Mouse (Mus musculus) granulocyte monocyte progenitor cell, adult 5-6 weeks (primary cell): ENCODE measurements at regions not wholly inside any gene's neighbourhood (a gene's known extent, or its start where the extent isn't known, plus 50 kb on each side); places are given as distances from the start of the nearest gene placed in this dataset.

Experiments
- ATAC-seq: replicated peaks from 2 replicates; pipeline ENCODE4 v1.8.0; 2016; ENCODE audit warnings: mild to moderate bottlenecking, moderate TSS enrichment, inconsistent platforms; ENCODE audit not compliant: poor library complexity, severe bottlenecking

DNA sequence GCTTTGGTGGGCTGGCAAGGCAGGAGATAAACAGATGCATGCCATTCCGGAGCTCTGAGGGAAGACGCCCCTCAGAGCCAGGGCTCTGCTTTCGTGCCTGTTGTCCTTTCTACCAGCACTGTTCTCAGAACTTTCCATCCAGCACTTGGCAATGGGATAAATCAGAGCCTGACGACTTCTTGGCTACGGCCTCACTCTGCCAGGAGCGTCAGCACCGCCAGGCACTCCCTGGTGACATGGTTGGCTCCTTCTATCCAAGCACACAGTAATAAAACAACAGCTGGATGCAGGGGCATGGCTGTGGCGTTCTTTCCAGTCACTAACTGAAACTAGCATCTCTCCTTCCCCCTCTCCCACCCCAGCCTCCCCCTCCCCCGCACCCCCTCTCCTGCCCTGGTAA lies 215.4 kb downstream of the Ly86 start:
- ATAC-seq = no peak

DNA sequence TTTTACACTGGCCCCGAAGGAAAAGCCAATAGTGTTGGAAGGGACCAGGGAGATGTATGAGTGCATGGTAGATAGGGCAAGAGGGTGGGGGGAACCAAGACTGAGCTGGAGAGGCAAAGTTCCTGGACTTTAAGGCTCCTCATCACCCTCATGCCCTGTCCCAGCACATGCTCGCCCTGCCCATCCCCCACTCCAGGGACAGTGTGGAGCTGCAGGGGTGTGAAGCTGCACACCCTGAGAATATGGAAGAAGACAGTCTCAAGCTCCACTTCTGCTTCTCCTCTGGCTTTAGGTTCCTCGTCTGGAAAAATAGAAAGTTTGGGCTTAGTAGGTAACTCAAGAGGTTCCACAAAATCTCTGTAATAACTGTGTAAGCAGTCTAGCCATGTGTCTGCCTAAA lies 215.8 kb downstream of the Ly86 start:
- ATAC-seq = peak; percentile 28

DNA sequence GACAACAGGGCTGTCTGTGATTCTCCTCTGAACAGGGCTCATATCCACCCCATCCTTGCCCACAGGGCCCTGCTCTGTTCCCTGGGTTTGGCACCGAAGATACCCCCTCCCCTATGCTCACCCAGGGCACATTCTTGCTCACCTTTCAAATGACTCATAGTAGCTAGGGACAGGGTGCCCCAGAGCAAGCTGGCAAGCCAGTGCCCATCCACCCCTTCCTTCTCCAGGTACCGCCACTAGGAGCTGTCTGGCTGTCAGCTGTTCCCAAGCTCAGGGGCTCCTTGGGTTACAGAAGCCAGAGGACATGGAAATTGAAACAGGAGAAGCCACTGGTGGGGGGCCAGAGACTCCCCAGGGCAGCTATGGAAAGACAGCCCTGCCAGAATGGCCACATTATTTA lies 216.4 kb downstream of the Ly86 start:
- no peak for ATAC-seq

DNA sequence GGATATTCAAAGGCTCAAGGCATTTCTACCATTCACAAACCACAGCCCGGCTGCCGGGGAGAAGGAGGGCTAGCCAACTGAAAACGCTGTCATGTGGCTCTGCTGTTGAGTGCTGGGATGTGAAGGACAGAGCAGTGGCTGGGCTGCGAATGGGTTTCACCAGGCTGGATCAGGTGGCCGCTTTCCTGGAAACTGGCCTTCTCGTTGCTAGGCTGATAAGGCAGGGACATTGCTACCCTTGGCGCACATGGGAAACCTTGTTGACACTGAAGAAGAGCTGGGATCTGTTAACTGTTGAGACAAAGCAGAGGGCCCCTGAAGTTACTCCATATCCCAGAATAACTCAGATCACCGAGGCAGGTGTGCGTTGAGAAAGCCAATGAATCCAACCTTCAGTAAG lies 216.1 kb upstream of the Rreb1 start:
- ATAC-seq = no peak

DNA sequence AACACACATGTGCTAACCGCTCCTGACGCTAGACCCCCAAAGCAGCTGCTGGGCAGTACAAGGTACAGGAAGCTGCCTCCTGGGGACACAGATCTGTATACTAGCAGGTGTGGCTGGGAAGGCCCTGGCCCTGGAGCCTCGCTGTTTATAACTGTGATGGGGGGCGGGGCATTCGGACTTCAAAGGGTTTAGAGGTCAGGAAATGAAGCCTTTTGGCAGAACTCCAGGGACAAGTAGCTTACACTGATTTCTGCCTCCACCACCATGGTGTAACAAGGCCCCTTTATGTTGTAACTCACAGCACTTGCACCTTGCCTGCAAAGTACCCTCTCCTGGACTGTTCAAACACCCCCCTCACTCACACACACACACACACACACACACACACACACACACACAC lies 215.5 kb upstream of the Rreb1 start:
- peak; percentile 29 for ATAC-seq

DNA sequence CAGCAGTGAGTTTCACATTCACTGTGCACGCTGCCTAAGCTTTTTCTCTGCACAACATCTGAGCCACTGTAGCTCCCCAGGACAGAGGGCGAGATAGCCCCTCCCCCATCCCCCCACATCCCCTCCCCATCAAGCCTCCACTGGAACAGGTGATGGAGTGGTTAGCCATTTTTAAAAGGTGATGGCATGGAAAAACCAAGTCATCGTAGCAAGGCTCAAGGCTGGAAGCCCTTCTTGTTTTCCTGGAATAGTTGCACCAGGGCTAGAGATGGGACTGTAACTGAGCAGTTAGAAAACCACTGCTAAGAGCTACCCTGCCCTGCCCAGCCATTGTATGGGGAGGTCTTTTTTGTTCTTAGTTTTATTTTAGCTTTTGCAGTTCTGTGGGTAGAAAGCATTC lies 209.1 kb upstream of the Rreb1 start:
- no peak for ATAC-seq

DNA sequence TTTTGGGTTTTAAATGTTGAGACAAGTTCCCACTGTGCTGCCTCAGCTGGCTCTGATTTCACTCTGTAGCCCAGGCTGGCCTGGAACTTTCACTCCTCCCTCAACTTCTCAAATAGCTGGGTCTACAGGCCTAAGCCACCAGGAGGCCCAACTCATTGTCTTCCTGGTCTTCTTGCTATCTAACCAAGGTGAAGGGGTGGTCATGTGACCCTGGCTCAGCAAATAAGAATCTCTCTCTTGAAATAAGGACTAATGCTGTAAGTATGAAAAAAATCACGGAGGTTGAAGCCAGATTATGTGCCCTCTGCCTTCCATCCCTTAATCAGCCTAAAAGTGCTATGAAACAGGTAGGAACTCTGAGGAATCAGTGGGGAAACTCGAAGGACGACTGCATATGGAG lies 208.7 kb upstream of the Rreb1 start:
- ATAC-seq = no peak

DNA sequence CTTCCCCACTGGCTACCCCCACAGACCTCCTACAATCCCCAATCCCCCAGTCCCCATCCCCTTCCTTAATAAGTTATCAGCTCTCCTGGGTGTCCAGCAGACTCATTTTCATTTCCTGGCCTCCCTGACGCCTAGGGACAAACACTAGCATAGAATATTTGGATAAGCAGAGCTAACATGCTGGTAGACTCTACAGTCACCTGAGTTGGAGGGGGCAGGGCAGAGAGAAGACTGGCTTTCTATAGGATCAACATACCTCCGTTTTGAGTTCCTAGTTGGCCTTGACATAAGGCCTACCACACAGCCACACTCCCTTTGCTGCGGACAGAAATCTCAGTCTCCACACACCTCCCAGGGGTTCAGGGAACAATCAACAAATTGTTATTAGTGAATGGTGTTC lies 205.2 kb upstream of the Rreb1 start:
- ATAC-seq = no peak

DNA sequence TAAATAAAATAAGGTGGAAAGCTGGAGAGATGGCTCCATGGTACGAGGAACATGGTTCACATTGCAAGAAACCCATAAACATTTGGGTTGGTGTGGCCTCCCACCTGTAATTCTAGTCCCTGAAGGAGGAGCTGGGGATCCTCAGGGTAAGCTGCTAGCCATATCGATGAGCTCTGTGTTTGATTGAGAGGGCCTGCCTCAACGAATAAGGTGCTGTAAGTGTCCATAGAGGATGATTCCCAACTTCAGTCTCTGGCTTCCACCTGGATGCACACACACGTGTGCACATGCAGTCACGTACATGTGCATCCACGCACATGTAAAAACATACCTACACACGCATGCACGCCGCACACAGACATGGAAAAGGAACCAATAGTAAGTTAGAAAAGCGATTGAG lies 199.0 kb upstream of the Rreb1 start:
- ATAC-seq = no peak

DNA sequence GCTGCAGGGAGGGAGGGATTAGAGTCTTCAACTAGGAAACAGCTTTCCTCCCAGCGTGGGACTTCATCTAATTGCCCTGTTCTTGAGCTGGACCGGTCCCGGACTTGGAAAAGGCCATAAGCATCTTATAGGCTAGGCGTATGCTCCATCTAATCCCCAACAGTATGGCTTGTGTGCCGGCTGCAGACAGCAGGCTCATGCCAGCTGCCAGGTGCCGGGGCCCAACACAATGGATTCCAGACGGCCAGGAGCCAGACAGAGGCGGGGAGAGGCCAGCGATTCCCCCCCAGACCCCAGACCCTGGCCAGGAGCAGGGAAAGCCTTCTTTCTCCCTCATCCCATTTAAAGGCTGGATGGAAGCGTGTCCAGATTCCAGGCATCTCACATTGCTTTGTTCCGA lies 198.4 kb upstream of the Rreb1 start:
- no peak for ATAC-seq

DNA sequence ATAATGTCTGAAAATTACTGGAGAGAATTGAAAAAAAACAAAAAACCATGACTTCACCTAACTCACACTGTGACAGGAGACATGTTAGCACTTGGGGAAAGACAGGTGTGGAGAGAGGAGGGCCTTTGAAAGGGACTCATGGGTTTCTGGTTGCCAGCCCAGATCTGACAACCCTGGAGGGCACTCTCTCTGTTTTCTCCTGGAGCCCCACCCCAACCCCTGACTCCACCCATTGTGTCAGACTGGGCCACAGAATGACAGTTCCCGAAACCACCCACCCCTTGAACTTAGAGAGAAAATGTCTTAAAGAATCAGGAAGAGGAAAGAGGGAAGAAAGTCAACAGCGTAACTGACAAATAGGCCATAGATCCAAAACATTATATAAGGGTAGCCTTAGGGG lies 197.4 kb upstream of the Rreb1 start:
- ATAC-seq = peak; percentile 97

DNA sequence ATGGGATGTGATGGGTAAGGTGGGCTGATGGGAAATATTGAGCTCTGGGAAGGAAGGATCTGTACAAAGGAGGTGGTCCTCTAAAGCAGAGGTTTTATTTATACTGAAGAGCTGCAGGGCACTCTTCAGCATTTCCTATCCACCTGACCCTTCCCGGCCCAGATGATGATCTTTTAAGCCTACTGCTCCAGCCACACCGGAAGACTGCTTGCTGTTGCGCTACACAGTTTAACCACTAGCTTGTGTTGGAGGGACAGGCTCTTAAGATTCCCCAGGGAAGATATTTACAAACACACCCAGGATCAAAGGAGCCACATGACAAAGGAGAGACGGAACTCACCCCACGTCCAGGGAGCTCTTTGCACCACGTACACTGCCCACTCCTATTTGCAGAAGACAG lies 196.8 kb upstream of the Rreb1 start:
- ATAC-seq = peak; percentile 45

DNA sequence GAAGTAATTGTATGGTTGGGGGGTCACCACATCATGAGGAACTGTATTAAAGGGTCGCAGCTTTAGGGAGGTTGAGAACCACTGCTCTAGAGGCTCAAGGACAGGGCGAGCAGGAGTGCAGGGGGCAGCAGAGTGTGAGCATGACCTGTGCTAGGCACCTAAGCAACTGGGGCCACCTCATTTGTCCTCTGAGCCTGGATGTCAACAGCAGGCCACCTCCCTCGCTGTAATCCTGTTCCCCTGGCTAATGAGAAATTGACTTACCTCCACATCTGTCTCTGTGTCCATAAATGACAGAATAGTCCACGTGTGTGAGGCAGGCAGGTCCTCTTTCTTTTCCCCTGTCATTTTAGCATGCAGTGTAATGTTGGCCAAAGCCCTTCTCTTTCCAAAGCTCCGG lies 192.7 kb upstream of the Rreb1 start:
- ATAC-seq = no peak

DNA sequence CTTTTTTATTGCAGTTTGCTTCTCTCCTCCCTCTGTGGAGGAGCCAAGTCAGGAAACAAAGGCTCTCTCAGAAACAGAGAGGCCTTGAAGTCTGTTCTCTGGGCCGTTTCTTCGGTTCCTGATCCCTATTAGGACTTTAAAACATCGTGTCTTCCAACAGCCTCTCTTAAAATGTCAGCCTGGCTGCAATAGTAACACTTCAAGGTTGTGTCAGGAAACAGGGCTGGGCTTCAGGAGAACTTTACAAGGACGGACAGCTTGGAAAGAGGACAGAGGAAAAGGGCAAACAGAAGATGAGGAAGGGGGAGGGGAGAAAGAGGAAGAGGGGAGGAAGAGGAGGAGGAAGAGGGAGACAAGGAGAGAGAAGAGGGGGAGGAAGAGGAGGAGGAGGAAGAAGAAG lies 191.7 kb upstream of the Rreb1 start:
- no peak for ATAC-seq

DNA sequence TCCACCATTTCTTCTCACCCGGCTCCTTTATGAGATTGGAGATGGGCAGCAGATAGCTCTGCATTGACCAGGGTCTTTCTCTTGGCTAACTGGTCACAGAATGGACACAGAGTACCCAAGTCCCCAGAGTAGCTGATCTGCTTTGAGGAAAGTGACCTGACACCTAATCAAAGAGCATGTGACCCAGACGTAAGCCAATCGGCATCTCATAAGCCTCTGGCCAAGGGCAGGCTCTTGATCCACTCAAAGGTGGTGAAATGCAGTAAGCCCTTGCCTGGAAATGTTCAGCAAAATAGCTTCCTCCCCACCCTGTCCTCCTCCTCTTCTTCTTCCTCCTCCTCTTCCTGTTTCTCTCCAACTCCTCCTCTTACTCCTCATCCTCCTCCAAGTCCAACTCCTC lies 190.3 kb upstream of the Rreb1 start:
- ATAC-seq = no peak

DNA sequence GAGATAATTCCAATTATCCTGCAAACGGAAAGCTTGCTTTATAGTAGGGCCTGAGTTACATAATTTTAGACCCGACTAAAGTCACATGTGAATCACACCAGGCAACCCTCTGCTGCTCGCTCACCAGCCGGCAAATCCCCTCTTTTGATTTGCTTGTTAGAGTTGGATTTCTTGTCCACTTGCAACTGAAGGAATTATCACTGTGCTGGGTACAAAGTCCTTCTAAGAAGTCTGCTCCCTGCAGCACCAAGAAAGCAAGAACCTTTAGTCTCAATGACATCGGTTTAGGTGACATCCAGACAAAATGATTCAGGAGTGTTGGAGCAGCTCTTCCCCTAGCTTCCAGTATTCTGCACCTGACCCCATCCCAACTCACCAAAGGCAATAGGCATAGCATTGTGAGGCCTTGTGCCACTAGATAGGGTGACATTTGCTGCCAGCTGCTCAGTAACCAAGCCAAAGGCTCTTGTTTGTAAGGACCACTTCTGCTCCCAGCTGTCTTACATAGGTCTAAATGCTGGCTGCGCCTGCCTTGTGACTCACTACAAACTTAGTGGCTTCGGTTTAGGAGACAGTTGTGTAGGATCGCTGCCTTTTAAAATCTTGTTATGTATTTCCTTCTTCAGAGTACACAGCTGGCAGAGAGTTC lies 189.5 kb upstream of the Rreb1 start:
- no peak for ATAC-seq

DNA sequence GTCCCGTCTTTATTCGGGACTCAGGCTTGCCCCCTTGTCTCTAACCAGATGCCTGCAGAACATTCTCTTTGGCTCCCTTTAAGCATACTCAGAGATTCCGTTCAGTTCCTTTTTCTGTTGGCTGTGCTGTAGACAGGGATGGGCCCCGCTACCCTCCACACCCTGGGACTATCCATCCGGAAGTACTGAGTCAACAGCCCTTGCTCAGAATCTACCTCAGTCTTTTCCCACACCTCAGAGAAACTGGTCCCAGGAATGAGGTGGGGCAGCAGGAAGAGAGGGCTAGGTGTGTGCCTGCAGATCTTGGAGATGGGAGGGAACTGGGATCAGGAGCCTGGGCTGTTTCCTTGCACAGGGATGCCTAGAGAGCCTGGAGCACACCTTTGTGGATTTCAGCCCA lies 186.1 kb upstream of the Rreb1 start:
- no peak for ATAC-seq

DNA sequence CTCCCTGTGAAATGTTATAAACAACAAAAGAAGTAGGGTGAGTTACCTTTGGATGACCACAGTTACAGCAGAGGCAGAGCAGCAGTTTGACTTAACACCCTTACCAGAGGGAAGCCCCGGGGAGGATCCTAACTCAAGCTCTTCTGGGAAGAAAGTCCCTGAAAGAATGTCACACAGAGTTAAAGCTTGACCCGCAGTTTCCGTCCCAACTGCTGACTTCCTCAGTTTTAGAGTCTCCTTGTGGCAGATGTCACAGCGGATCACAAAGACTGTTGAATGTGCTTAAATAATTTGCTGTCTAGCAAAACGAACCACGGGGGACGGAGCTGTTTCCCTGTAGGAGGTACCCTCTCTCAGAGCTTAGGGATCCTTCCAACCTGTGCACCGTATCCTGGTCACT lies 183.0 kb upstream of the Rreb1 start:
- peak; percentile 53 for ATAC-seq

DNA sequence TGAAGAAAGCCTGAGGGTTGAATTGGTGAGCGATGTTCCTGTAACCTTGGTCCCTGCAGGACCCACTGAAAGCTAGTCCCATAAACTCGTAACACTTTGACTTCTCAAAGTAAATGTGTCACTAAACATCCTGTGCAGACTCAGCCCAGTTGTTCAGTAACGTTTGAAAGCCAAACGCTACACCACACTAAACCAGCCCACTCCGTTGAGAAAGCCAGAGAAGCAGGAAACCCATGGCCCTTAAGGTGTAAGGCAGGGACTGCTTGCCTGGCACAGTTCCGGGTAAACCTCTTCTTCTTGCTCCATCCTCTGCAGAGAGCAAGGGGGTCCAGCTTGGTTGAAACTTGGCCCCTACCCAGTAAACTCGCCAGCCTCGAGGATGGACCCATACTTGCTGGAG lies 180.6 kb upstream of the Rreb1 start:
- ATAC-seq = no peak

DNA sequence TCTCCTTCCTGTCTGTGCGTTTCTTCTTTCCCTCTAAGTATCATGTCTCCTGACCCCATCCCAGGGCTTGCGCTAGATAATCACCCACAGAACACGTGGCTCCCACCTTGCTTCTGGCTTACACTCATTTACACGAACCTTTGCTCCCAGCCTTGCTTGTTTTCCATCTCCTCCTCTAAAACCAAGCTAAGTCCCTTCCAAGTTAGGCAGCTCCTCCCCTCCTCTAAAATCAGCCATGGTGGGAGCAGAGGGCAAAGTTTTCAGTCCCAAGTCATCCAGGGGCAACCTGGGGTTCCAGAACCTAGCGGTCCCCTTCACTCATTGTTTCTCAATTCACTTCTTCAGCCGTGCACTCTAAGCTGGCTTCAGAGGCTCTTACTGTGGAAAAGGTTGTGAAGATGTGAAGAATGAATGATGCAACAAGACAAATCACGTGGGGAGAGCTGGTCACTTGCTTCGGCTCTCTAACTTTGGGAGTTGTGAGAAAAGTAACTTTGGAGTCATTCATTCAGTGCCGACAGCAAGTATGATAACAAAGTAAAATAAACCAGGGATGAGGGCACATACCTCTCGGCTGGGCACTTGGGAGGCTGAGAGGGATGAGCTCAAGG lies 179.9 kb upstream of the Rreb1 start:
- ATAC-seq = no peak

DNA sequence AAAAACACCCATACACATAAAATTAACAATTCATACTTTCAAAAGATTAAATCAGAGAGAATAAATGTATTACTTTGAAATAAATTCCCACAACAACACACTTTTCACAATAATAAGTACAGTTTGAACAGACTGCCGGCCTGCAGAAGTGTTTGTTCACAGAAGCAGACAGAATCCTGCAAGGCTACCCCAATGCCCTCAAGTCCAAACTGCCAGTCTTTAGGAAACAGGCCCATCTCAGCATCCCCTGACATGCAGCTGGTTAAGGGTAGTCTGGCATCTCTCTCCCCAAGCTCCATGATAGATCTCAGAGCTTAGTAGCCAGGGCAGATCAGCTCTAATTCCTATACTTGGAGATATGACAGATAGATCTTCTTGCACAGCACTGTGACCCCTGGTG lies 178.5 kb upstream of the Rreb1 start:
- no peak for ATAC-seq

DNA sequence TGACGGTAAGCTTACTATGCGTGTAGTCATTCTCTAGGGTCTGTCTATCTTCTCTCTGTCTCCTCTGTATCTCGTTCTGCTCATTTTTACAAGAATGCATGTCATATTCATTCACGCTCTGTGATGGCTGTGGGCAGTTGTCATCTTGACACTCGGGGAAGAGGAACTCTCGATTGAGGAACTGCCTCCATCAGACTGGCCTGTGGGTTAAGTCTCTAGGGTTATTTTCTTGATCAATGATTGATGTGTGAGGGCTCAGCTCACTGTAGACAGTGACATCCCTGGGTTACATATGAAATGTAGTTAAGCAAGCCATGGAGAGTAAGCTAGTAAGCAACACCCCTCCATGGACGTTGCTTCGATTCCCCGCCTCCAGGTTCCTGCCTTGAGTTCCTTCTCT lies 178.0 kb upstream of the Rreb1 start:
- ATAC-seq = peak; percentile 77

DNA sequence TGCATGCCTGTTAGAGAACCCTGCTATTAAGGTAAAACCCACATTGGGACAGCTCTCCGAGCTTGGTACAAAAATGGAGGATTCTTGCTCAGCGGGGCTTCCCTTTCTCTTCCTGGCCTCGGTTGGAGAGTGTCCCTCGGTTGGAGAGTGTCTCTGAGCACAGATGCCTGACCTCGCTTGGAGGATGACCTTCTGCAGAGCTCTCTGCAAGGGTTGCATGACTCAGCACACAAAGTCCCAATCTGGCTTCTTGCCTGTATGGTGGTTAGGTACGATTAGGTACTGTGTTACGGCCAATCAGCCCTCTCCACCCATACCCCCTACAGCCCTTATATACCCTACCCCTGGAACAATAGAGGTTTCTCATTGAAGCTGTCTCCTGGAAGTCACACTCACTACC lies 177.1 kb upstream of the Rreb1 start:
- ATAC-seq = no peak
